In the genomic region with DNA sequence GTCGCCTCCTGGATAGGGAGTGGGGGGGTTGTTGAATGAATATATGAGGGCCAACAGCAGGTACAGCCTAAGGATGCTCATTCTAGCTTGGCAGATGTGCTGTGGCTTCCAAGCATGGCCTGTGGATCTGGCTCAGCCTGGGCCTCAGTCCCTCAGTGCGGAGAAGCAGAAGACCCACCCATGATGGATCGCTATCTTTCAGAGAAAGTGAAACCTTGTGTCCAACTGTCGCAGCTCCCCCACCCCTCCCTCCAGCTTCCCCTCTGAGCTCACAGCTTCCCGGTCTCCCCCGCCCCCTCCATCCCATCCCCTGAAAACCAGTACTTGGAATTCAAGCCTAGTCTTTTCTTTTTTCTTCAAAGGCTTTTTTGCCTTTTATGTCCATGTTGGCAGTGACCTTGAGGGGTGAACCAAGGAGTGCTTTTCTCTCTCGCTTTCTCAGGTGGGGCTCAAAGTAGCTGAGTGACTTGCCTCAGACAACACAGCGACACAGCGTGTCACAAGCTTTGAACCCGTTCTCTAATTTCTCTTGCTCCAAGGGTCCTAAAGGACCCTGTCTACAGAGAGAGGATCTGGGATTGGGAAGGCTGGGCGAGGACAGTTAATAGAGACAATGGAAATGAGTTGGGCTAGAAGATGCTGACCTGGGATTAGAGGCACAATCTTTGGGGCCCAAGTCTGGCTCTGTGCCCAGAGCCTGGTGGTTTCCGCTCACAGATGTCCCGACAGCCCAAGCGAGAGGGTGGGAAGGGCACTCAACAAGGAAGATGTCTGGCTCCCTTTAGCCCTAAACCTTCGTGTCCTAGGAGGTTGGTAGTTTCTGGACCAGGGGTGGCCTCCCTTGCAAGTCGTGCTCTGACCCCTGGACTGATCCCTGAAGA, we compare ENCODE assay signal across 12 mouse cellular contexts. TPM values are rescaled to one million over a fixed set of nuclear protein-coding genes. Genes with fewer than 3 reads are reported as not detected.
DNase-seq lines count a peak whose midpoint lies in the region; ATAC-seq and TF ChIP-seq lines count a peak whose summit lies in the region.
"Had no signal": no experiment of that assay in that cellular context is flagged by ENCODE, and none has a peak within 500 bp of the region (broad histone marks: within the 10 kb centered on the region; RNA-seq: fewer than 3 reads in every experiment).

Osm (plus strand) TSS at position 756 of the 881 bp plus-strand sequence.

- no peak for ATAC-seq in heart, postnatal 0 days (ENCODE audit: insufficient read depth, low read depth)
- no peak for ATAC-seq in heart, embryonic 12.5 days (ENCODE audit: insufficient number of reproducible peaks, low FRiP score)
- ATAC-seq in liver, postnatal 0 days = peak; percentile 68

- intact Hi-C loops in gastrocnemius, postnatal 14 days (cut with DNase I; ENCODE audit: low total_unique reads) = no loop called here

- no peak for DNase-seq in heart, postnatal 0 days (ENCODE audit: low spot score)
- peak; percentile 24 for DNase-seq in brain, embryonic 14.5 days (ENCODE audit: low read depth)
- peak; percentile 75 for DNase-seq in liver, postnatal 0 days
- DNase-seq in thymus, postnatal 14 days = peak; percentile 53
- no peak for DNase-seq in urinary bladder, adult 18-20 months (ENCODE audit: low spot score in 2 of 2)
- no peak for DNase-seq in gastrocnemius, postnatal 14 days
- DNase-seq in lung, postnatal 10 days = no peak
- DNase-seq: cerebellum, adult 11-12 months had no signal

- H3K4me3 ChIP-seq in heart, postnatal 0 days (ENCODE audit: low read depth, low read length) = no peak within 1 kb of the TSS
- H3K4me3 ChIP-seq in heart, embryonic 12.5 days = no peak within 1 kb of the TSS
- H3K4me3 ChIP-seq in liver, postnatal 0 days (ENCODE audit: low read depth, low read length) = peak within 1 kb of the TSS; percentile 59
- H3K4me3 ChIP-seq: forebrain, embryonic 12.5 days; hindbrain, embryonic 15.5 days; midbrain, embryonic 12.5 days had no signal

- H3K9me3 ChIP-seq in heart, postnatal 0 days (replicated peaks; ENCODE audit: control insufficient read depth, low read length) = no peaks in the 10 kb centered on the region
- H3K9me3 ChIP-seq in heart, embryonic 12.5 days (replicated peaks) = peaks cover 5% of the 10 kb centered on the region; the same call in 1 of the 2 replicates
- no peaks in the 10 kb centered on the region for H3K9me3 ChIP-seq in liver, postnatal 0 days (ENCODE audit: low read length)
- H3K9me3 ChIP-seq: forebrain, embryonic 12.5 days; hindbrain, embryonic 15.5 days; midbrain, embryonic 12.5 days had no signal

- no peaks in the 10 kb centered on the region; the same call in 1 of the 2 replicates for H3K4me1 ChIP-seq in heart, postnatal 0 days (ENCODE audit: control insufficient read depth, insufficient read depth)
- H3K4me1 ChIP-seq in heart, embryonic 12.5 days (replicated peaks) = peaks cover 9% of the 10 kb centered on the region
- peaks cover 27% of the 10 kb centered on the region for H3K4me1 ChIP-seq in liver, postnatal 0 days (ENCODE audit: insufficient read depth)
- H3K4me1 ChIP-seq: hindbrain, embryonic 15.5 days; midbrain, embryonic 12.5 days had no signal

- TF ChIP-seq CTCF in heart, postnatal 0 days (IDR thresholded peaks at IDR 0.05; ENCODE audit: low read depth) = no peak
- TF ChIP-seq CTCF in brain, embryonic 14.5 days (IDR thresholded peaks at IDR 0.05; ENCODE audit: borderline replicate concordance, extremely low read depth, insufficient read depth, insufficient read length) = no peak
- no peak for TF ChIP-seq CTCF in liver, postnatal 0 days (IDR thresholded peaks at IDR 0.05; ENCODE audit: low read depth)

- H3K36me3 ChIP-seq in heart, postnatal 0 days (replicated peaks; ENCODE audit: control insufficient read depth, insufficient read depth, low read length) = no peaks in the 10 kb centered on the region
- no peaks in the 10 kb centered on the region for H3K36me3 ChIP-seq in heart, embryonic 12.5 days
- H3K36me3 ChIP-seq in liver, postnatal 0 days (replicated peaks; ENCODE audit: insufficient read depth, low read length) = peaks cover 13% of the 10 kb centered on the region; the same call in 1 of the 2 replicates
- H3K36me3 ChIP-seq: forebrain, embryonic 12.5 days; hindbrain, embryonic 15.5 days; midbrain, embryonic 12.5 days had no signal

- TF ChIP-seq POLR2A in brain, embryonic 14.5 days (IDR thresholded peaks at IDR 0.05; ENCODE audit: borderline replicate concordance, extremely low read depth, insufficient read depth, insufficient read length, poor library complexity, severe bottlenecking) = no peak

- no peak for TF ChIP-seq EP300 in heart, postnatal 0 days (IDR thresholded peaks at IDR 0.05; ENCODE audit: low read depth)
- no peak for TF ChIP-seq EP300 in liver, postnatal 0 days (IDR thresholded peaks at IDR 0.05; ENCODE audit: low read depth)

- WGBS in heart, postnatal 0 days = 55% methylated on average over 16 of the region's 16 CpGs
- 66% methylated on average over 16 of the region's 16 CpGs for WGBS in heart, embryonic 12.5 days
- 45% methylated on average over 16 of the region's 16 CpGs for WGBS in liver, postnatal 0 days (ENCODE audit: insufficient replicate concordance)

- no peaks in the 10 kb centered on the region for H3K27me3 ChIP-seq in heart, postnatal 0 days (ENCODE audit: control insufficient read depth, insufficient read depth, low read length)
- no peaks in the 10 kb centered on the region for H3K27me3 ChIP-seq in heart, embryonic 12.5 days (replicated peaks)
- no peaks in the 10 kb centered on the region for H3K27me3 ChIP-seq in liver, postnatal 0 days (ENCODE audit: insufficient read depth, low read length)
- H3K27me3 ChIP-seq: forebrain, embryonic 12.5 days; hindbrain, embryonic 15.5 days; midbrain, embryonic 12.5 days had no signal

- peak within 1 kb of the TSS; percentile 34; the same call in 1 of the 2 replicates for H3K4me2 ChIP-seq in heart, postnatal 0 days (ENCODE audit: low read depth, low read length)
- no peak within 1 kb of the TSS for H3K4me2 ChIP-seq in heart, embryonic 12.5 days
- peak within 1 kb of the TSS; percentile 88 for H3K4me2 ChIP-seq in liver, postnatal 0 days (ENCODE audit: low read depth, low read length)
- H3K4me2 ChIP-seq: forebrain, embryonic 12.5 days; hindbrain, embryonic 15.5 days; midbrain, embryonic 12.5 days had no signal

- H3K27ac ChIP-seq in heart, postnatal 0 days (ENCODE audit: low read depth) = no peak within 1 kb of the TSS
- no peak within 1 kb of the TSS for H3K27ac ChIP-seq in heart, embryonic 12.5 days (ENCODE audit: poor library complexity, severe bottlenecking)
- peak within 1 kb of the TSS; percentile 88 for H3K27ac ChIP-seq in liver, postnatal 0 days (ENCODE audit: low read depth)
- H3K27ac ChIP-seq: forebrain, embryonic 12.5 days; hindbrain, embryonic 15.5 days; midbrain, embryonic 12.5 days had no signal

- no peak within 1 kb of the TSS for H3K9ac ChIP-seq in heart, postnatal 0 days (replicated peaks; ENCODE audit: low read depth, low read length)
- no peak within 1 kb of the TSS for H3K9ac ChIP-seq in heart, embryonic 12.5 days
- H3K9ac ChIP-seq in liver, postnatal 0 days (replicated peaks) = peak within 1 kb of the TSS; percentile 59
- H3K9ac ChIP-seq: forebrain, embryonic 12.5 days; hindbrain, embryonic 15.5 days; midbrain, embryonic 12.5 days had no signal

RNA-seq across cellular contexts. Expression of gene Osm, which starts in this region (rescaled TPM):
- total RNA-seq in heart, postnatal 0 days (2014; rRNA removed; ENCODE audit: low replicate concordance) = 0.84 TPM in 1 of 2 replicates, not detected in the other
- 0.10 TPM in 1 of 2 replicates, not detected in the other for polyA plus RNA-seq in heart, postnatal 0 days (2015; fragmentation: Nextera tagmentation; extraction: Ambion mirVana)
- not detected in 2 replicates for polyA plus RNA-seq in heart, embryonic 12.5 days (2016; fragmentation: Nextera tagmentation; extraction: Ambion mirVana)
- 0.04 and 0.05 TPM in 2 replicates for polyA plus RNA-seq in brain, embryonic 14.5 days (2012; rRNA removed)
- polyA plus RNA-seq in liver, postnatal 0 days (2015; fragmentation: Nextera tagmentation; extraction: Ambion mirVana) = 0.58 and 1.3 TPM in 2 replicates
- not detected for total RNA-seq in gastrocnemius, postnatal 14 days (2021)
- polyA plus RNA-seq: forebrain, embryonic 12.5 days; hindbrain, embryonic 15.5 days; midbrain, embryonic 12.5 days had no signal

Comparison
In these comparisons a context has a peak if more than half of its experiments do, and no peak if none do; other contexts are left out.
1. Peak in DNase-seq in brain, embryonic 14.5 days; RNA of the gene not detected or under 1 TPM.
2. DNase-seq: peak in liver, postnatal 0 days (single experiment) and thymus, postnatal 14 days (single experiment); none in heart, postnatal 0 days (single experiment), urinary bladder, adult 18-20 months (0 of 2), gastrocnemius, postnatal 14 days (single experiment) and lung, postnatal 10 days (single experiment).